Mouse (Mus musculus) spleen, adult 10 weeks (tissue): Measurements from ENCODE around the gene Tfcp2. TPM values are rescaled to one million over a fixed set of nuclear protein-coding genes. Genes with fewer than 3 reads are reported as not detected.

Experiments
- polyA plus RNA-seq: library from polyadenylated mRNA; stranded (reverse); fragments of 350-450 nt; fragmentation: Illumina TruSeq; extraction: RNeasy Lipid Tissue Mini Kit (QIAGEN cat#74804); gene quantifications from one replicate; pipeline ENCODE4 v1.2.3, GENCODE M21; 2015; ENCODE audit warnings: low replicate concordance; ENCODE audit not compliant: insufficient read depth

Gene Tfcp2
- polyA plus RNA-seq: 9.6 TPM

DNA sequence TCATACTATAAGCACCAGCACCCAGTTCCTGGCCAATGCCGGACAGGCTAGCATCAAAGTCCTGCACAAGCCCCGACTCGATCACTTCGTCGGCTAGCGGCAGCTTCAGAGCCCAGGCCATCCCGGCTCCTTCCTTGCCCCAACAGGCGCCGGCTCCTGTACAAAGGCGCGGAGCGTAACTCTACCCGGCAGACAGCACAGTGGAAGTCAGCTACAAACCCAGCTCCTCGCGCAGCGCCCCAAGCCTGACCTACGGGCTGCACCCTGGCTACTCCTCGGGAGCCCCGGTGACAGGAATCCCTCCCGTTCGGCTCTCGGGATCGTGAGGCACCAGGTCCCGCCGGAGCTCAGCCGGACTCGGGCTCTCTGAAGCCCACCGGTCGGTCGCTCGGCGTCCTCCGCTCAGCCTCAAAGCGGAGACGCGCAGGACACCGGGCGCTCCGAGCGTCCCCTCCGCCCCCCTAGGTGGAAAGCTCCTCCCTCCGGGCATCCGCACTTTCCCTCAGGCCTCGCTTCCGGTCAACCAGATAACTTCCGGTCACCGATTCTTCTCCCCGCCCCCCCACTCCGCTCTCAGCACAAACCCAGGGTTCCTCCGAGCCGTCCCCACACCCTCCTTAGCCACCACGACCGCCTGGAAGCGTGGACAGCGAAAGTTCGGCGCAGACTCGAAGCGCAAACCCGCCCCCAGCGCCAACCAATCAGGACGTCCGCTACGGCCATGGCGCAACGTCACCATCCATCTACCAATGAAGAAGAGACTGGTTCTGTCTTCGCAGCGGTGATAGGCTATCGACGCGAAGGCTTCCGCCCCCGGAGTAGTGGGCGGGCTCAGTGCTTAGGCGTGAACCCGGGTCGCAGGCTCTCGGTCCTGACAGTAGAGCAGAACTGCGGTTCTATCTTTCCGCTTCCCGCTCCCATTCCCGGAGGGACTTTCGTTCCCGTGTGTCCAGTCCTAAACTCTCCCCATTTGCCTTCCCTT lies at the start of gene Tfcp2:
Gene Tfcp2, minus strand, starts transcription at position 683 of the 982 bp plus-strand sequence.

DNA sequence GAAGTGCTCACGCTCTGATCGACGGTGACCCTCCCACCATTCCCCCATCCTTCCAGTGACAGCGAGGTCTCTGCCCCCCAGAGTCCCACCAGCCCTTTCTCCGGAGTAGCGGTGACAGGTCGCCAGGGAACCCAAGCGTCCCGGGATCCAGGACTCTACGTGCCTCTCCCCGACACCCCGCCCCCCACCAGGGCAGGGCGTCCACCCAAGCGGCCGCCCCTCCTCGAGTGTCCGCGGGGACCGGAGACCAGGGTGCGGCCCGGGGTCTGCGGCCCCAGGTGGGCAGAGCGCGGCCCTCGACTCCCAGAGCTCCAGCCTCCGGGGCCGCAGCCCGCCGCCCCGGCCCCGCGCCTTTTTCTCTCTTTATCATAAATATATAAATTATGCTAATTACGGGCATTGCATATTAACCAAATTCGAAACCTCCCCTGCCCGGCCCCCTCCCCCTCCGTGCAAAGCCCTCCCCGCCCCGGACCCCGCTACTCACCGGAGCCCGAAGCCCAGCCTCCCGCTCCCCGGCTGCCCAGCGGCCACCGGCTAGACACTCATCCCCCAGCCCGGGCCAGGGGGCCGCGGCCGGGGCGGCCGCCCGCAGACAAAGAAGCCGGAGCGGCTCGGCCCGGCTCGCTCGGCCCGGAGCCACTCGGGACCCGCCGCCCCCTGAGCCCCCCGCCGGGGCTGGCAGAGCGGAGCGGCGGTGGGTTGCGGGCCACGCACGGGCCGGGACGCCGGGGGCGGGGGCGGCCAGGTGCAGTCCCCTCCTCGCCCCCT lies 47.7 kb upstream of the Tfcp2 start, which contains the start of gene Pou6f1:
Gene Pou6f1, minus strand, starts transcription at position 709 of the 771 bp plus-strand sequence.

DNA sequence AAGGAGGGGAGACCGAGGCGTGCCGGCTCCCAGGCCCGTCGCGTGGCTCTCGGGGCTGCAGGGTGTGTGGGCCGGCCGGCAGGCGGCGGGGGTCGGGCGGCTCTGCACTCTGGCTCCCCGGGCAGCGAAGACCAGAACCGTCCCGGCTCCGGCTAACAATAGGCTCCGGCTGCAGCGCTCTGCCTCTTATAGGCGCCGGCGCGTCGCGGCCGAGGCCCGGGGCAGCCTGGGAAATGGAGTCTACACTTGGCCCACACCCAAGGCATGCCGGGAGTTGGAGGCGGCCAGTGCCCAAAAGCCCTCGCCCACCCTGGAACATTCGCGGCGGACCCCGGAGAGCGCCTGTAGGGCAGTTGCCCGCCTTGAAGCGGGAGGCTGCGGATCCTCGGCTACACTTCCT lies 56.7 kb downstream of the Tfcp2 start, which contains the start of gene Csrnp2:
Gene Csrnp2, minus strand, starts transcription at position 387 of the 400 bp plus-strand sequence.

DNA sequence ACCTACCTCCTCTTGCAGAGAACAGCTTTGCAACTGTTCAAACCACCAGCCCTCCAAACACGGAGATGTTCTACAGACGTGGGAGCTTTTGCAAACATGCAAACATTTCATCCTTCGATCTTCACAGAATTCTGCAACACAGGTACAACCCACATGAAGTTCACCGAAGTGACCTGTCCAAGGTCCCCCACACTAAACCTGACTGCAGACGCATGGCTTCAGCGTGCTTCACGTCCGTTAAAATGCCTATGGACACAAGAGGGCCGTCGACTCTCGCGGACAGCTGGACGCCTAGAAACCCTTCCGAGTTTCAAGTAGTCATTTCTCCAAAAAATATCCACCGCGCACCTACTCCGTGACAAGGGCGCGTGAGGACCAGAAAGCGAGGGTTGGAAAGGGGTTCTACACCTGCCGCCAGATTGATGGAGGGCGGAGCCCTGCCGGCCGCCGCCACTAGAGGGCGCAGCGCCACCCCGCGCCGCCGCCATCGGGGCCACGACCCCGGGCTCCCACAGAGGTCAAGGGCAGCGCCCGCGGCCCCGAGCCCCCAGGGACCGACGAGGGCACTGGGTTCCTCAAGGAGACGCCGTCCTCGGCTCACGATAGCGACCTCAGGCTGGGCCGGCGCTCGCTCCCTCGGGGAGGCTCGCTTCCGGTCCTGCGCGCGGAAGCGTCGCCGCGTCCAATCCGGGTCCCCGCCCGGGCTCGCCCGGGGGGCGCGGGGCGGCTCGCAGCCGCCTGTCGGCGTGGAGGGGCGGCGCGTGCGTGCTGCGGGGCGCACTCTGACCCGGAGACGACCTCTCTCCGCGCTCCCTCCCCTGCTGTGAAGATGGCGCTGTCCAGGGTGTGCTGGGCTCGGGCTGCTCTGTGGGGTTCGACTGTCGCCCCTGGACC lies 83.3 kb downstream of the Tfcp2 start, which contains the start of gene Letmd1:
Gene Letmd1, plus strand, starts transcription at position 729 of the 894 bp plus-strand sequence.

Other genes starting within 250 kb of the Tfcp2 start
- 31.1 TPM for gene Mettl7a1, start 247.9 kb downstream of the Tfcp2 start, polyA plus RNA-seq
- gene Mettl7a3, start 217.1 kb downstream of the Tfcp2 start, polyA plus RNA-seq: not detected
- not detected for gene Methig1, start 198.9 kb downstream of the Tfcp2 start, polyA plus RNA-seq
- gene Mettl7a2, start 198.8 kb downstream of the Tfcp2 start, polyA plus RNA-seq: not detected
- not detected for gene Higd1c, start 187.5 kb downstream of the Tfcp2 start, polyA plus RNA-seq
- gene Gm5475, start 129.9 kb downstream of the Tfcp2 start, polyA plus RNA-seq: not detected
- 23.8 TPM for gene Slc11a2, start 126.9 kb downstream of the Tfcp2 start, polyA plus RNA-seq
- gene Letmd1, start 83.0 kb downstream of the Tfcp2 start, polyA plus RNA-seq: 37.2 TPM
- 1.9 TPM for gene Csrnp2, start 56.5 kb downstream of the Tfcp2 start, polyA plus RNA-seq
- gene Pou6f1, start 48.0 kb upstream of the Tfcp2 start, polyA plus RNA-seq: 27.7 TPM
- gene Dazap2, start 63.3 kb upstream of the Tfcp2 start, polyA plus RNA-seq: 422 TPM
- gene Smagp, start 84.9 kb upstream of the Tfcp2 start, polyA plus RNA-seq: 20.1 TPM
- gene Bin2, start 117.5 kb upstream of the Tfcp2 start, polyA plus RNA-seq: 90.0 TPM
- 46.7 TPM for gene Cela1, start 135.9 kb upstream of the Tfcp2 start, polyA plus RNA-seq
- 32.8 TPM for gene Galnt6, start 177.4 kb upstream of the Tfcp2 start, polyA plus RNA-seq
- gene Slc4a8, start 209.7 kb upstream of the Tfcp2 start, polyA plus RNA-seq: 24.8 TPM